ENCODE assay signal across 15 mouse cellular contexts in genomic region chr2:164679906-164680305, GRCm38 (mm10). TPM values are rescaled to one million over a fixed set of nuclear protein-coding genes. Genes with fewer than 3 reads are reported as not detected.
DNase-seq lines count a peak whose midpoint lies in the region; ATAC-seq lines count a peak whose summit lies in the region.
"Had no signal": no experiment of that assay in that cellular context is flagged by ENCODE, and none has a peak within 500 bp of the region (broad histone marks: within the 10 kb centered on the region; RNA-seq: fewer than 3 reads in every experiment).

No protein-coding gene starts in this region.

- H3K4me2 ChIP-seq in kidney, embryonic 16.5 days (replicated peaks; ENCODE audit: low read depth, low read length): no peak overlapping the region

- H3K4me1 ChIP-seq in kidney, embryonic 16.5 days (ENCODE audit: insufficient read depth, low read length): peaks cover 4% of the 10 kb centered on the region; the same call in 1 of the 2 replicates

- WGBS in kidney, embryonic 16.5 days: 27% methylated on average over 3 of the region's 3 CpGs

- no peak for ATAC-seq in kidney, embryonic 16.5 days (ENCODE audit: low FRiP score, low TSS enrichment)
- ATAC-seq: Patski had no signal

- no peaks in the 10 kb centered on the region for H3K9me3 ChIP-seq in kidney, embryonic 16.5 days (ENCODE audit: low read length)
- H3K9me3 ChIP-seq: embryonic facial prominence, embryonic 12.5 days had no signal

- H3K27ac ChIP-seq in kidney, embryonic 16.5 days (ENCODE audit: low read length): no peak overlapping the region
- H3K27ac ChIP-seq: embryonic facial prominence, embryonic 12.5 days had no signal

- DNase-seq in heart, adult 11 months: peak; percentile 75
- DNase-seq in heart, adult 18-20 months: no peak
- peak; percentile 24 for DNase-seq in embryo, embryonic 9.5 days (ENCODE audit: extremely low spot score)
- peak; percentile 63 for DNase-seq in lung, postnatal 10 days
- DNase-seq in thymus, adult 18-20 months: peak; percentile 17 to 42
- DNase-seq in kidney, postnatal 36 days: no peak
- no peak for DNase-seq in urinary bladder, postnatal 36 days (ENCODE audit: low spot score in 2 of 2)

- no peaks in the 10 kb centered on the region for H3K36me3 ChIP-seq in kidney, embryonic 16.5 days (ENCODE audit: insufficient read depth, low read length)
- H3K36me3 ChIP-seq: embryonic facial prominence, embryonic 12.5 days had no signal

- no peaks in the 10 kb centered on the region for H3K27me3 ChIP-seq in kidney, embryonic 16.5 days (ENCODE audit: insufficient read depth, low read length)
- H3K27me3 ChIP-seq: embryonic facial prominence, embryonic 12.5 days; Patski had no signal

- no peak overlapping the region for H3K9ac ChIP-seq in kidney, embryonic 16.5 days (replicated peaks; ENCODE audit: low read length)
- H3K9ac ChIP-seq: embryonic facial prominence, embryonic 12.5 days had no signal

- no peak overlapping the region for H3K4me3 ChIP-seq in kidney, embryonic 16.5 days (ENCODE audit: low read length)
- H3K4me3 ChIP-seq: myocyte had no signal

RNA-seq across cellular contexts. Expression of gene Wfdc13, which starts 5.0 kb away (rescaled TPM):
- not detected for total RNA-seq in heart, adult 18-20 months (2021)
- polyA plus RNA-seq in kidney, embryonic 16.5 days (2015; fragmentation: Nextera tagmentation; extraction: Ambion mirVana): 0.97 and 1.3 TPM in 2 replicates
- total RNA-seq: layer of hippocampus, adult 18-20 months; liver, adult 2 months had no signal
- polyA plus RNA-seq: C2C12; heart, postnatal 0 days; liver, adult 2 months; Patski had no signal

RNA-seq across cellular contexts. Expression of gene Wfdc11, which starts 6.0 kb away (rescaled TPM):
- not detected for total RNA-seq in heart, adult 18-20 months (2021)
- polyA plus RNA-seq in kidney, embryonic 16.5 days (2015; fragmentation: Nextera tagmentation; extraction: Ambion mirVana): not detected in 2 replicates
- total RNA-seq: layer of hippocampus, adult 18-20 months; liver, adult 2 months had no signal
- polyA plus RNA-seq: C2C12; embryonic facial prominence, embryonic 12.5 days; heart, postnatal 0 days; liver, adult 2 months; myocyte; Patski had no signal

RNA-seq across cellular contexts. Expression of gene Spint4, which starts 18.4 kb away (rescaled TPM):
- total RNA-seq in heart, adult 18-20 months (2021): not detected
- polyA plus RNA-seq in kidney, embryonic 16.5 days (2015; fragmentation: Nextera tagmentation; extraction: Ambion mirVana): 0.49 and 1.2 TPM in 2 replicates
- total RNA-seq: layer of hippocampus, adult 18-20 months; liver, adult 2 months had no signal
- polyA plus RNA-seq: C2C12; embryonic facial prominence, embryonic 12.5 days; heart, postnatal 0 days; liver, adult 2 months; myocyte; Patski had no signal

RNA-seq across cellular contexts. Expression of gene Wfdc9, which starts 23.5 kb away (rescaled TPM):
- not detected for total RNA-seq in heart, adult 18-20 months (2021)
- not detected in 2 replicates for polyA plus RNA-seq in kidney, embryonic 16.5 days (2015; fragmentation: Nextera tagmentation; extraction: Ambion mirVana)
- total RNA-seq: layer of hippocampus, adult 18-20 months; liver, adult 2 months had no signal
- polyA plus RNA-seq: C2C12; embryonic facial prominence, embryonic 12.5 days; heart, postnatal 0 days; liver, adult 2 months; myocyte; Patski had no signal

RNA-seq across cellular contexts. Expression of gene Wfdc10, which starts 24.1 kb away (rescaled TPM):
- under 1 TPM in 1 of 2 experiments, not detected in 1; 0.72 TPM for total RNA-seq in heart, adult 18-20 months (2021)
- polyA plus RNA-seq in kidney, embryonic 16.5 days (2015; fragmentation: Nextera tagmentation; extraction: Ambion mirVana): not detected in 2 replicates
- total RNA-seq: layer of hippocampus, adult 18-20 months; liver, adult 2 months had no signal
- polyA plus RNA-seq: C2C12; embryonic facial prominence, embryonic 12.5 days; heart, postnatal 0 days; liver, adult 2 months; myocyte; Patski had no signal

Comparison
In these comparisons a context has a peak if more than half of its experiments do, and no peak if none do; other contexts are left out.
1. DNase-seq: peak in heart, adult 11 months (single experiment), embryo, embryonic 9.5 days (single experiment), lung, postnatal 10 days (single experiment) and thymus, adult 18-20 months (2 of 2); none in heart, adult 18-20 months (0 of 2), kidney, postnatal 36 days (0 of 2) and urinary bladder, postnatal 36 days (0 of 2).